Mouse (Mus musculus): ENCODE data around the gene Actg2.
A peak's percentile ranks its signal among the peaks of the same experiment; 100 is the strongest.
"Not testable (repeated sequence)": the region's sequence is repeated elsewhere in the genome, so short reads cannot be mapped to it uniquely, and the experiment has no call there.

Actg2 gene

GRCm38 (mm10) chr6:83536028-83536794 is at the start of gene Actg2:
Gene Actg2, minus strand, starts transcription at chr6:83536265.
- no peak for DNase-seq (ENCODE audit: low read depth, low spot score)

- DNase-seq (ENCODE audit: low read depth, low spot score) = not testable (repeated sequence)
Observed at GRCm38 (mm10) chr6:83585328-83585727, 49.3 kb upstream of the Actg2 start.

GRCm38 (mm10) chr6:83583591-83583990 is 47.5 kb upstream of the Actg2 start:
- no peak for DNase-seq (ENCODE audit: low read depth, low spot score)

GRCm38 (mm10) chr6:83582938-83583270 is 46.8 kb upstream of the Actg2 start:
- no peak for DNase-seq (ENCODE audit: low read depth, low spot score)

- no peak for DNase-seq (ENCODE audit: low read depth, low spot score)
Observed at GRCm38 (mm10) chr6:83582135-83582937, 46.3 kb upstream of the Actg2 start.

DNA sequence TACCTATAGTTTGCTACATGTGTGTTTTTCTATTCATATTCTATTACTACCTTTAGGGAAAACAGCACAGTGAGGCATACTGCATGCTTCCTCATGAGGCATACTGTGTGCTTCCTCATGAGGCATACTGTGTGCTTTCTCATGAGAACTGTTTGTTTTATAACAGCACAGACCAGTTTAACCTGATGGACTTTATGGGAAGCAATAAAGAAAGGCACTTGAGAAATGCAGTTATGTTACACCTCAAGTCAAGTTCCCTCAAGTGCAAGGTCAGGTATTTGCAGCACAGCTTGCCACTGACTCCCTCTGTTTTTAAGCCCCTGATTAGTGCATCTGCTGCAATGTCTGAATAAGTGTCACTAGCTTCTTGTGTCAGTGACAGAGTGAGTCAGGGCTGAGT is 41.5 kb upstream of the Actg2 start:
- DNase-seq (ENCODE audit: low read depth, low spot score) = no peak

- DNase-seq (ENCODE audit: low read depth, low spot score) = no peak
Observed at GRCm38 (mm10) chr6:83575609-83576008, 39.5 kb upstream of the Actg2 start.

GRCm38 (mm10) chr6:83572671-83573070 is 36.6 kb upstream of the Actg2 start, which contains the start of gene Stambp:
Gene Stambp, minus strand, starts transcription at chr6:83572729.
- DNase-seq (ENCODE audit: low read depth, low spot score) = no peak

GRCm38 (mm10) chr6:83571840-83572667 is 36.0 kb upstream of the Actg2 start:
- DNase-seq (ENCODE audit: low read depth, low spot score) = peak; percentile 68

- DNase-seq (ENCODE audit: low read depth, low spot score) = no peak
Observed at GRCm38 (mm10) chr6:83568901-83569862, 33.1 kb upstream of the Actg2 start.

DNA sequence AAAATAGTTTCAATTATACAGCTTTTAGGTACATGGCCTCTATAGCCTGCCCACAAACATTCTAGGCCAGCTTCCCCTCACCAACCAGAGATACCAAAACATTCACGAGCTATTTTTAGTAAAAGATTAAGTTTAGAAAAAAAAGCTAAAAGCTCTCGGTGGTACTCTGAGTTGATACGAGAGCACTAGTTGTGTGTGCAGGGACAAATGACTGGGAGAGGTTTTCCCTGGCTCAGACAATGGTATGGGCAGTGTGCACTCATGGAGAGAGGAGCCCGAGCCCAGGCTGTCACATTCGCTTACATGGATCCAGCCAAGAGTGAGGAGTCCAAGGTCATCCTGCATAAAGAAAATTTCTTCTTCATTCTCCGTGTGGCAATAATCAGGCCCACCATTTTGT is 19.9 kb upstream of the Actg2 start:
- no peak for DNase-seq (ENCODE audit: low read depth, low spot score)

GRCm38 (mm10) chr6:83548346-83548745 is 12.3 kb upstream of the Actg2 start:
- DNase-seq (ENCODE audit: low read depth, low spot score) = no peak

DNA sequence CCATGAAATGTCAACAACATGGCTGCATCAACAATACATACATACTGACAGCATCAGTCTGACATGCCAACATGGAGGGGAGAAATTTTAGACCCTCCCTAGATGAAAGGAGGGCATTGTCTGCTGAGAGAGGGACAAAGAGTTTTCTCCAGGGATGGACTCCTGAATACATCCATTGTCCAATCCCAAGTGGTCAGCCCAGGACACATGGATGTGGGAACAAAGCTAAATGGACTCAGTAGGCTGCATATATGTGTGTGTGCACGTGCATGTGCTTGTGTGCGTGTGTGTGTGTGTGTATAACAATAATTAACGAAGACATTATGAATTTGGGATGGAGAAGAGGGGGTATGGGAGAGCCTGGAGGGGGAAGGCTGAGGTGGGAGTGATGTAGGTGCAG is 9.7 kb upstream of the Actg2 start:
- no peak for DNase-seq (ENCODE audit: low read depth, low spot score)

GRCm38 (mm10) chr6:83541756-83542456 is 5.8 kb upstream of the Actg2 start:
- DNase-seq (ENCODE audit: low read depth, low spot score) = no peak

- DNase-seq (ENCODE audit: low read depth, low spot score) = no peak
Observed at GRCm38 (mm10) chr6:83540017-83540416, 4.0 kb upstream of the Actg2 start.

- no peak for DNase-seq (ENCODE audit: low read depth, low spot score)
Observed at GRCm38 (mm10) chr6:83536795-83537059, 662 bp upstream of the Actg2 start.

- no peak for DNase-seq (ENCODE audit: low read depth, low spot score)
Observed at GRCm38 (mm10) chr6:83532608-83533007, 3.5 kb downstream of the Actg2 start.

DNA sequence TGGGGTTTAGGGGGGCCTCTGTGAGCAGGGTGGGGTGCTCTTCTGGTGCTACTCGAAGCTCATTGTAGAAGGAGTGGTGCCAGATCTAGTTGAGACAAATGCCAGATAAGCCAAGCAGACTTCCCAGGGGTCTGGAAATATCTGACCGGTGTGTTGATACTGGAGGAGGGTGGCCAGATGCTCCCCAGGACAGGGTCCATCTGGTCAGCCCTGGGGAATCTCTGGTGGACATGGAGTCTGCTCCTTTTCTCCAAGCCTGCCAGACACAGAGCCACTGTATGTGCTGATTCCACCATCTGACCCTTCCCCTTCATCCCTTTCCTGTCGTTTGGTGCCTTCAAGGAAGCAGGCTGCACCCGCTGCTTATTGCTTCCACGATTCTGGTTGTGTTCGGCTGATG is 12.9 kb downstream of the Actg2 start:
- no peak for DNase-seq (ENCODE audit: low read depth, low spot score)

DNA sequence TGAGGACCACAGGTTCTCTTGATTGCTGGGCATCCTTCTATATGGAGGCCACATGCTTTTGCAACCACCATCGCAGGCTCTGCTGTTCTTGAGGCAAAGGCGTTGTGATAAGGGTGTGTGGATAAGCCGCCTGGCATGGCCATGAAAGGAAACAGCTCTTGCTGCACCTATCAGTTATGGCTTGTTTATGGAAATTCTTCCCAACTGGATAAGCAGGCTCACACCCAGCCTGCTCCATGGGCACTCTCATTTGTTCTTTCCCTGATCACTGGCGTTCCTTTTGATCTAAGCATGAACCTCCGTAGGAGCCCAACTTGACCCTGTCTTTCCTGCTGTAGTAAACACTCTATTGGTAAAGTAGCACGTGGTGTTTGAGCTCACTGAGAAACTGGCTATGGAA is 14.3 kb downstream of the Actg2 start:
- DNase-seq (ENCODE audit: low read depth, low spot score) = no peak

DNA sequence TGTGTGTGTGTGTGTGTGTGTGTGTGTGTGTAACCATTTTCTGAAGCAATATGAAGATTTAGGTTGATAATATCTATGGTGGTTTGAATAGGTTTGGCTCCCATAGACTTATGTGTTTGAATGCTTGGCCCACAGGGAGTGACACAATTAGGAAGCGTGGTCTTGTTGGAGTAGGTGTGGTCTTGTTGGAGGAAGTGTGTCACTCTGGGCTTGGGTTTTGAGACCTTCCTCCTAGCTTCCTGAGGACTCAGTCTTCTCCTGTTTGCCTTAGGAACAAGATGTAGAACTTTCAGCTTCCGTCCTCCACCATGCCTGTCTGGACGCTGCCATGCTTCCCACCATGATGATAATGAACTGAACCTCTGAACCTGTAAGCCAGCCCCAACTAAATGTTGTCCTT is 17.4 kb downstream of the Actg2 start:
- no peak for DNase-seq (ENCODE audit: low read depth, low spot score)

- DNase-seq (ENCODE audit: low read depth, low spot score) = no peak
Observed at GRCm38 (mm10) chr6:83515172-83515571, 20.9 kb downstream of the Actg2 start.
